Mouse (Mus musculus): Measurements from ENCODE around the gene Ncbp3. TPM values are rescaled to one million over a fixed set of nuclear protein-coding genes. Genes with fewer than 3 reads are reported as not detected.

The Ncbp3 gene
- polyA plus RNA-seq, 1 experiment from 2014 or later: 11.6 TPM

DNA sequence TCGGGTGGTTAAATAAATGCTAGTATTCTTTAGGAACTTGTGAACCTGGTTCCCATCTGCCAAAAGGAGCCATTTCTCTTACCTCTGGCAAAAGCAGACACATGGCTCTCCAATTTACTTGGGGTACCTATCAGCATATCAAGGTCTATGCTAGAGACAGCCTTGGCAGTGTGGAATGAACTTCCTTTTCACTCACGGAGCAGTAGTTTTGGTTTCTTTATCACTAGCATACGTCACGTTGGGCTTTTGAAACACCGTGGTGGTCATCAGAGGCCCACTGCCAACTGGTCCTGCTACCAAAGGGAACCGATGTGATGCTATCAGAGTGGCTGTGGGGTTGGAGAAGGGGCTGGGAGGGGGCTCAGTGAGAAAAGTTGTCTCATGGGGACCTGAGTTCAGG is 85.4 kb downstream of the Ncbp3 start:
- no peak for ATAC-seq (ENCODE audit: low read depth)
- Histone ChIP-seq H3K27ac (replicated peaks) (no peak overlapping the region), H3K36me3 (no peaks in the 10 kb centered on the region), H3K4me1 (replicated peaks) (peaks cover 26% of the 10 kb centered on the region), H3K27me3 (no peaks in the 10 kb centered on the region), H3K9ac (no peak overlapping the region), H3K9me3 (no peaks in the 10 kb centered on the region), H3K4me2 (no peak overlapping the region), H3K4me3 (no peak overlapping the region)
- WGBS: 96% methylated on average over 6 of the region's 6 CpGs

DNA sequence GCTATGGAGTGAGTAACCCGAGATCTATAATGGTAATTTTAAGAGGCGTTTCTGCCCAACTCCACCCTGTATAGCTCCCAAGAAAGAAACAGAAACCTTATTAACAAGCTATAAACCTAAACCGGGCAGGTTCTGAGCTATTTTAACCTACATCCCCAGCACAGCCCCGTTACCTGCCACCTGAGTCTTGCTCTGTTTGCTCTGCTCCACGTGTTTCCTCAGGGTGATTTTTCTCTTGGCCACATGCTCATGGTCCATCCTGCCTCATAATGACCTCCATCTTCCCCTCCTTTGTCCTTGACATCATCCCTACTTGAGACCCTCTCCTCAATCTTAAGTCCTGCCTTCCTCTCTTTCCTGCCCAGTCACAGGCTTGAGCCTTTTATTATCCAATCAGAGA is 86.6 kb downstream of the Ncbp3 start:
- Histone ChIP-seq H3K36me3 (no peaks in the 10 kb centered on the region), H3K9me3 (no peaks in the 10 kb centered on the region), H3K4me1 (replicated peaks) (peaks cover 31% of the 10 kb centered on the region), H3K4me3 (no peak overlapping the region), H3K27ac (replicated peaks) (no peak overlapping the region), H3K4me2 (no peak overlapping the region), H3K9ac (no peak overlapping the region), H3K27me3 (no peaks in the 10 kb centered on the region)
- WGBS: 91% methylated on average over 5 of the region's 5 CpGs
- no peak for ATAC-seq (ENCODE audit: low read depth)

DNA sequence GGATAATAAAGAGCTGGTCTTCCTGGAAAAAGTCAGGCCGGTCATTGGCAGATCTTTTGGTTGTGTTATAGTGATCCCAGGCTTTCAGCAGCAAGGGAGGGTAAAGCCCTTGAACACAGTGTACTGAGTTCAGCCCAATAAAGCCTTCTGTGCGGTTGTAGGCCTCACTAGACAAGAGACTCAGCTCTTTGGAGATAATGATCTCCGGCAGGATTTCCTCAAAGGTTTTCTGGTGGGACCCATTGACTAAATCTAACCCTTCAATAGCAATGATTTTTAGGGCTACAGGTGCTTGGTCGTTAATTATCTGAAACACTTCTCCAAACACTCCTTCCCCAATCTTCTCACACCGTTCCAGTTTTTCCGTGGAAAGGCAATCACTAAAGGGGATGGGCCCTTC is 89.0 kb downstream of the Ncbp3 start:
- Histone ChIP-seq H3K4me3 (peak overlapping the region; percentile 69), H3K4me1 (replicated peaks) (peaks cover 31% of the 10 kb centered on the region)

DNA sequence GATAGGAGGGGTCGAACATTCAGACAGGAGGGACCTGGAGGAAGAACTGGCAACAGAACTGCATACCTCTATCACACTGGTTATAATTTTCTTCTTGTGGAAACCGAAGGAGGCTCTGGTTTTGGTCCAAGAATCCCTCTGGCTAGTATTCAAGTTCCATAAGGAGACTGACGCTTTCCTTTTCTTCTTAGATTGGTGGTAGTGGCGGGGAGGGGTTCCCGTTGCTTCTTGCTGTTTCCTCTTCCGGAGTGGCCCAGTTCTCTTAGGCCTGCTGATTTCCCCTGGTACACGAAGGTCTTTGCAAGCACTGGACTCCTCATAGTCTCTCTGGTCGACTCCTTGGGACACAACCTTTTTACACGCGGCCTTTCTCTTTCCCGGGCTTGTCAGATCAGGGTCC is 89.5 kb downstream of the Ncbp3 start:
- Histone ChIP-seq H3K9me3 (no peaks in the 10 kb centered on the region), H3K4me2 (peak overlapping the region; percentile 81), H3K36me3 (no peaks in the 10 kb centered on the region), H3K27ac (replicated peaks) (no peak overlapping the region), H3K4me1 (replicated peaks) (peaks cover 31% of the 10 kb centered on the region), H3K27me3 (no peaks in the 10 kb centered on the region), H3K4me3 (peak overlapping the region; percentile 69), H3K9ac (peak overlapping the region; percentile 74)
- WGBS: 31% methylated on average over 10 of the region's 11 CpGs
- ATAC-seq (ENCODE audit: low read depth): no peak

More for the DNA sequence above, 89.0 kb downstream of the Ncbp3 start:
- Histone ChIP-seq H3K9me3 (no peaks in the 10 kb centered on the region), H3K27ac (replicated peaks) (no peak overlapping the region), H3K9ac (no peak overlapping the region), H3K36me3 (no peaks in the 10 kb centered on the region), H3K27me3 (no peaks in the 10 kb centered on the region), H3K4me2 (peak overlapping the region; percentile 81)
- no peak for ATAC-seq (ENCODE audit: low read depth)
- 59% methylated on average over 6 of the region's 6 CpGs for WGBS

DNA sequence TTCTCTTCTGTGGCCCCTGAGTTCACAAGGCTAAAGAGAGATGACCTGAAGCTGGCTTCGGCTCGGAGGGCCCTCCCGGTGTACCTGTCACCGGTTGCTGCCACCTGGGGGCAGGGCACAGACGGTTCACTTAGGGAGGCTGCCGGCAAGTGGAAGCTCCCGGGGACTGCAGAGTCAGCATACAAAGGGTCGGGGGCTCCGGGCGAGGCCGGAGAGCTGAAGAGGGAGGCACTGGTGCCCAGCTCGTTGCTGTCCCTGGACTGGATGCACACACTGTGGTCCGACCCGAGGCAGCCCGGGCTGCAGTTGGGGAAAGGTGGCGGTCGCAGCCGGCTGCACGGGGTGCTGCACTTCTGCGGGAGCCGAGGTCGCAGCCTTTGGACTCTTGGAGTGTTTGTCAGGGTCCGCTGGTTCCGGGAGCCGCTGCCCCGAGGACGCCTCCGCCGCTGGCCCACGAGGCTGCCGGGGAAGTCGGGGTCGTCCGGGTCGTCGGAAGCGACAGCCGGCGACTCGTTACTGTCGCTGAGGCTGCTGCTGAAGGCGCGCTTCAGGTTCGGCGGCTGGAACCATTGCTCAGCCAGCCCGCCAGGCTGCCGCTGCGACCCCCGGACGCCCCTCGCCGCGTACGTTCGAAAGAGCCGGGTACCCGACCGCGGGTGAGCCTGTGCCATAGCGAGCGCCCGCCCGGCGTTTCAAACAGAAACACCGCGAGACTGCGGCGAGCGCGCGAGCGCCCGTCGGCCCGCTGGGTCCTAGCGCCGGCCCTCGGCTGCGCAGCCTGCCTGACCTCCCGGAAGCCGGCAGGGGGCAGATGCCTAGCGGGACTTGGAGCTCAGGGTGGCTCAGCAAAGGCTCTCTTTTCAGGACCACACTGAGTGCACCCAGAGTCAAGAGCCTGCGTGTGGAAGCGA is 90.3 kb downstream of the Ncbp3 start, which contains the start of gene Haspin:
TSS of gene Haspin (minus strand) at position 704 of the 911 bp plus-strand sequence.
- ATAC-seq (ENCODE audit: low read depth): peak; percentile 96
- H3K27ac ChIP-seq (replicated peaks): no peak within 1 kb of the TSS
- H3K4me3 ChIP-seq: peak within 1 kb of the TSS; percentile 69
- under 1% methylated on average over 80 of the region's 84 CpGs for WGBS
- peak within 1 kb of the TSS; percentile 74 for H3K9ac ChIP-seq
- H3K27me3 ChIP-seq: no peaks in the 10 kb centered on the region
- H3K4me1 ChIP-seq (replicated peaks): peaks cover 31% of the 10 kb centered on the region
- H3K36me3 ChIP-seq: no peaks in the 10 kb centered on the region
- H3K9me3 ChIP-seq: no peaks in the 10 kb centered on the region
- peak within 1 kb of the TSS; percentile 81 for H3K4me2 ChIP-seq

Other genes with a start within 250 kb of the Ncbp3 start
- 0.80 and 1.3 TPM in 2 replicates for gene Atp2a3, start 86.6 kb upstream of the Ncbp3 start, polyA plus RNA-seq (2015; fragmentation: Nextera tagmentation; extraction: Ambion mirVana)
- gene P2rx1, start 48.7 kb upstream of the Ncbp3 start, polyA plus RNA-seq (2015; fragmentation: Nextera tagmentation; extraction: Ambion mirVana): 0.38 and 0.96 TPM in 2 replicates
- gene Camkk1, start 28.8 kb upstream of the Ncbp3 start, polyA plus RNA-seq (2015; fragmentation: Nextera tagmentation; extraction: Ambion mirVana): 18.7 and 20.9 TPM in 2 replicates
- 0.14 and 0.17 TPM in 2 replicates for gene Itgae, start 42.8 kb downstream of the Ncbp3 start, polyA plus RNA-seq (2015; fragmentation: Nextera tagmentation; extraction: Ambion mirVana)
- gene Haspin, start 90.5 kb downstream of the Ncbp3 start, polyA plus RNA-seq (2015; fragmentation: Nextera tagmentation; extraction: Ambion mirVana): 2.9 and 4.8 TPM in 2 replicates
- 0.45 and 0.63 TPM in 2 replicates for gene P2rx5, start 112.6 kb downstream of the Ncbp3 start, polyA plus RNA-seq (2015; fragmentation: Nextera tagmentation; extraction: Ambion mirVana)
- gene Emc6, start 129.3 kb downstream of the Ncbp3 start, polyA plus RNA-seq (2015; fragmentation: Nextera tagmentation; extraction: Ambion mirVana): 130 and 132 TPM in 2 replicates
- gene Tax1bp3, start 129.3 kb downstream of the Ncbp3 start, polyA plus RNA-seq (2015; fragmentation: Nextera tagmentation; extraction: Ambion mirVana): 190 and 197 TPM in 2 replicates
- gene Ctns, start 151.3 kb downstream of the Ncbp3 start, polyA plus RNA-seq (2015; fragmentation: Nextera tagmentation; extraction: Ambion mirVana): 21.2 and 23.1 TPM in 2 replicates
- 2.4 and 3.5 TPM in 2 replicates for gene Shpk, start 151.7 kb downstream of the Ncbp3 start, polyA plus RNA-seq (2015; fragmentation: Nextera tagmentation; extraction: Ambion mirVana)
- 5.8 and 11.5 TPM in 2 replicates for gene Trpv1, start 186.5 kb downstream of the Ncbp3 start, polyA plus RNA-seq (2015; fragmentation: Nextera tagmentation; extraction: Ambion mirVana)
- 0.17 and 0.20 TPM in 2 replicates for gene Trpv3, start 219.6 kb downstream of the Ncbp3 start, polyA plus RNA-seq (2015; fragmentation: Nextera tagmentation; extraction: Ambion mirVana)

Measured in neural tube, embryonic 13.5 days (tissue).